Mouse (Mus musculus): ENCODE results near the gene Arhgap40. TPM values are rescaled to one million over a fixed set of nuclear protein-coding genes. Genes with fewer than 3 reads are reported as not detected.

Gene Arhgap40
- total RNA-seq, 1 experiment from 2014 or later: not detected

GRCm38 (mm10) chr2:158588524-158589271 lies 76.1 kb downstream of the Arhgap40 start:
- ATAC-seq (replicated peaks in 1 of 2; ENCODE audit: insufficient read depth in 1 of 2, low FRiP score in 2 of 2, low TSS enrichment in 1 of 2, low read depth in 1 of 2, poor library complexity in 2 of 2, severe bottlenecking in 2 of 2): no peak

DNA sequence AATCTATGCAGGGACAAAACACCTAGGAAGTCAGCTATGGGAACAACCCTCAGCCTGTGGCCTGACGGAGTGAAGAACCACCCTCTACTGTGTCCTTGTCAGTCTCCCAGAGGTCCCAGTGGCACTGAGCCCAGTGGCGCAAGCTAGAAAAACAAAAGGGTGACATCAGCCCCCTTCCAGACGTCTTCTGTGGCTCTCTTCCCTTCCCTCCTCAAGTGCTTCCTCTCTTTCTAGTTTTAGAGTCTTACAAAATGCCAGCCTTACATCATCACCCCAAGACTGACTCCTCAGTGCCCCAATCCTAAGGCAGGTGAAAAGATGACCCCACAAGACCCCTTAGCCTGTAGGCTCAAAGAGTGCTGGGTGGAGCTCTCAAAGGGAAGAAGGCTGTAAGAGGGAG lies 77.9 kb downstream of the Arhgap40 start:
- ATAC-seq (replicated peaks in 1 of 2; ENCODE audit: insufficient read depth in 1 of 2, low FRiP score in 2 of 2, low TSS enrichment in 1 of 2, low read depth in 1 of 2, poor library complexity in 2 of 2, severe bottlenecking in 2 of 2): no peak

DNA sequence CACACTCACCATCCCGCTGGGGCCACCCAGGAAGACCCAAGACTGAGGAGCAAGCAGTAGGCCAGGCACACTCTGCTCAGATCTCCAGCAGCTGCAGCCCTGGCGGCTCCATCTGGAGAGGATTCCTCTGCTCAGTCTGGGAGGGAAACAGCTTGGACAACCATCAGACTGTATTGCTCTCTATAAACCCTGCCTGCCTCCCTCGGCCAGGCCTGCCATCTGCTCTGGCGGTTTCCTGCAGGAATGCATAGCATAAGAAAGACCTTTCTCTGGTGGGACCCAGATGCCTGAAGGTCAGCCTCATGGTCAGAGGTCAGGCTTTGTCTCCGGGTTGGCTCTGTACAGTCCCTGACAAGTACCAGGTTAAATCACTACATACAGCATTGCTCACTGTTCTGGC lies 78.7 kb downstream of the Arhgap40 start:
- no peak for ATAC-seq (replicated peaks in 1 of 2; ENCODE audit: insufficient read depth in 1 of 2, low FRiP score in 2 of 2, low TSS enrichment in 1 of 2, low read depth in 1 of 2, poor library complexity in 2 of 2, severe bottlenecking in 2 of 2)

DNA sequence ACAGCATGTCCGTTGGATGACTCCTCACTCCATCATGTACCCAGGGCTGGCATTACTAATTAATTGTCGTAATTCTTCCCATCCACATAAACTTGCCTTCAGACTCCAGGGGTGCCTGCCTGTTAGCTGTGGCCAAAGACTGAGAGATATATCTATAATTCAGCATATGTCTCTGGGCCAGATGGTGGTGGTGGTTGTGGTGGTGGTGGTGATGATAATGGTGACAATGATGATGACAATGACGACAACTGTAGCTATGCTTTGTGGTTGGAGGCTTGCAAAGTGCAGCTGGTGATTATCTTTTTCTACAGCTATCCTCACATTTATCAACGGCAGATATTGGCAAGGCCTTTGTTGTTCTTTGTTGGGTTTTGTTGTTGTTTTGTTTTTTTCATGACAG lies 80.8 kb downstream of the Arhgap40 start:
- no peak for ATAC-seq (replicated peaks in 1 of 2; ENCODE audit: insufficient read depth in 1 of 2, low FRiP score in 2 of 2, low TSS enrichment in 1 of 2, low read depth in 1 of 2, poor library complexity in 2 of 2, severe bottlenecking in 2 of 2)

DNA sequence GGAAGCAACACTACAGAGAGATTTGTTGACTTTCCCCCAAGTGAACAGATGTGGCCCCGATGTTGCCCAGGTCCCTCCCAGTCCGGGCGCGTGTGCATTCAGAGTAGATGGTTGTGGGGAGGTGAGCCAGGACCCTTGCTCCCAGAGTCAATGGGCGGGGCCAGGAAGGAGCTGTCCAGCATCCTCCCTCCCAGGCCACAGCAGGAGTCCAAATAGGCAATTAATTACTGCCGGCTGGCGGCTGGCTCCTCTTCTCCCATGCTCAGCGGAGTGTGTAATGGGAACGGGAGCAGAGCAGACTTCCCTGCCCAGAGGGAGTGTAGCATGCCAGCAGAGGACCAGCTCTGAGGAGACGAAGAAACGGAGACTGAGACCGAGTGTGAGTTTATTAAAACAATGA lies 82.5 kb downstream of the Arhgap40 start:
- peak; percentile 43 to 48; a peak in 2 of 4 replicates for ATAC-seq (replicated peaks in 1 of 2; ENCODE audit: insufficient read depth in 1 of 2, low FRiP score in 2 of 2, low TSS enrichment in 1 of 2, low read depth in 1 of 2, poor library complexity in 2 of 2, severe bottlenecking in 2 of 2)

GRCm38 (mm10) chr2:158595577-158595976 lies 83.0 kb downstream of the Arhgap40 start:
- ATAC-seq (replicated peaks in 1 of 2; ENCODE audit: insufficient read depth in 1 of 2, low FRiP score in 2 of 2, low TSS enrichment in 1 of 2, low read depth in 1 of 2, poor library complexity in 2 of 2, severe bottlenecking in 2 of 2): no peak

DNA sequence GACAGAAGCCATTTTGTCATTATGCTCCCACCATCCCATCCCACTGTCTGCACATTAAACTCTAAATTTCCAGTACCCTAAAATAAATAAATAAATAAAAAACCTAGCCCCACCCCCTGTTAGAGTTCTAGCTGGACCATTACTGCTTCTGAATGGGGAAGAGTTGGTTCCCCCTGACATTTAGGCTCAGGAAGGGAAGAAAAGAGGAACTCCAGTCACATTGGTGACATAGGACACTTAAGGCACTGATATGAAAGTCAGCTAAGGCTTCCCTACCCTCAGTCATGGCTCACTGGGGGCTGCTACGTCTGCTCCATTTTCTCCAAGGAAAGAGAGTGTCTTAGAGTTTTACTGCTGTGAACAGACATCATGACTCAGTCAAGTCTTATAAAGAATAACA lies 84.2 kb downstream of the Arhgap40 start:
- ATAC-seq (replicated peaks in 1 of 2; ENCODE audit: insufficient read depth in 1 of 2, low FRiP score in 2 of 2, low TSS enrichment in 1 of 2, low read depth in 1 of 2, poor library complexity in 2 of 2, severe bottlenecking in 2 of 2): 0 out of 4 replicates have a peak, but pooled peaks of 1 of the 2 experiments have one; percentile 51

Other genes starting within 250 kb of the Arhgap40 start
- 43.5 and 51.0 TPM in 2 replicates for gene Lbp, start 206.3 kb upstream of the Arhgap40 start, total RNA-seq (2017)
- not detected in 2 replicates for gene Snhg11, start 137.2 kb upstream of the Arhgap40 start, total RNA-seq (2017)
- gene Ralgapb, start 102.9 kb upstream of the Arhgap40 start, total RNA-seq (2017): 32.8 and 43.0 TPM in 2 replicates
- gene Adig, start 10.2 kb upstream of the Arhgap40 start, total RNA-seq (2017): not detected in 2 replicates
- not detected in 2 replicates for gene Slc32a1, start 98.0 kb downstream of the Arhgap40 start, total RNA-seq (2017)
- 14.7 and 18.9 TPM in 2 replicates for gene Actr5, start 112.1 kb downstream of the Arhgap40 start, total RNA-seq (2017)
- gene Ppp1r16b, start 152.6 kb downstream of the Arhgap40 start, total RNA-seq (2017): 3.9 and 5.6 TPM in 2 replicates

All from hematopoietic stem cell, adult 5-6 weeks (primary cell).